Mouse (Mus musculus): Measurements from ENCODE around the gene Usp20.

Usp20 gene

DNA sequence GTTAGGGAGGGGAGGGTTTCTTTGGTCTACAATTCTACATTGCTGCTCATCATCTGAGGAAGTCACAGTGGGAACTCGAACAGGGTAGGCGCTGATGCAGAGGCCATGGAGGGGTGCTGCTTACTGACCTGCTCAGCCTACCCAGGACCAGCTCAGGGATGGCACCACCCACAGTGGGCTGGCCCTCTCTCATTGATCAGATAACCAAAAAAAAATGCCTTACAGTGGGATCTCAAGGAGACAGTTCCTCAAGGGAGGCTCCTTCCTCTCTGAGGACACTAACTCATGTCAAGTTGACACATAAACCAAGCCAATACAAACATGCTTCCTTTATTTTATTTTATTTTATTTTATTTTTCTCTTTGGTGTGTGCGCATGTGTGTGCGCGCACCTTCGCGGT is 87.4 kb downstream of the Usp20 start:
- DNase-seq (ENCODE audit: low read depth, low spot score), result no peak
